Mouse (Mus musculus) hindlimb bud, embryonic 11.5 days (tissue): ENCODE results near the gene Csrp3.
A peak's percentile ranks its signal among the peaks of the same experiment; 100 is the strongest.

Experiments used
- DNase-seq: peaks from one replicate; pipeline ENCODE4 v3.0.0-alpha.2; 2012; ENCODE audit warnings: low read depth, low spot score; ENCODE audit errors: extremely low spot score

The Csrp3 gene

GRCm38 (mm10) chr7:48832735-48833134, 15.1 kb downstream of the Csrp3 start:
- DNase-seq, result no peak

GRCm38 (mm10) chr7:48830395-48830794, 17.4 kb downstream of the Csrp3 start:
- DNase-seq, result no peak

GRCm38 (mm10) chr7:48829177-48829910, 18.5 kb downstream of the Csrp3 start:
- no peak for DNase-seq

DNA sequence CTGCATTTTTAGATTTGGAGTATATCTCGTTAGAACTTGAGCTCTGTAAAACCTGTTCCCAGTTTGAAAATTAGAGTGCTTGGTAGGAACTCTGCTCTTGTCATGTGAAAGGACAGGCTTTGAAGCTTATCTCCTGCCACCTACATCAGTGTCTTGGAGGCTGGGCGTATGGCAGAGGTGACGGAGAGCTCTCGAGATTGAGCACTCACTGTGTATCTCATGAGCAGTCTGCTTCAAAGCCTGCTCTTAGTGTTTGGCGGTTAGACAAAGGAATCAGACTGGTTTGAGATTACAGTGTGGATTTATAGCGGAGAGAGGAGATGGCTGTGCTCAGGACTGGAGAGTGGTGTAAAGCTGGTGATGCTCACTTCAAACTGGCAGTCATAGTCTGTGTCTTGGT, 22.7 kb downstream of the Csrp3 start:
- DNase-seq, result no peak

- DNase-seq, result no peak
Measured at GRCm38 (mm10) chr7:48824671-48825070, 23.2 kb downstream of the Csrp3 start.

GRCm38 (mm10) chr7:48823621-48824020, 24.2 kb downstream of the Csrp3 start:
- DNase-seq, result no peak

DNA sequence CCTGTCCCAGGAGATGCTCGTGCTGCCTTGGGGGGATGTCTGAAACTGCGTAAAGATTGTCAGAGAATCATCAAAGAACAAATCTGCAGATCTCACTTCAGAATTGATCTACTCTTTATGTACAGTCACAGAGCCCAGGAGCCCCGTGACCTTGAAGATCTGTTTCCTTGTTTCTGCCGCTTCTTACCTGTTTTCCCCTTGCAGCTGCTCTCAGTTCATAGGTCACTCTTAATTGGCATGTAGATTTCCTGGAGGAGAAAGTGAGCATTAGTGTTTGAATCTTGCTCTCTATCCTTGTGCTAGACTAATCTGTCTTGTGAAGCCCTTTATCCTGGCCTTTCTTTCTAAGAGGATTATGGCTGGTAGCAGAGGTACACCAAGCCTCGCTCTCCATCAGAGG, 26.2 kb downstream of the Csrp3 start:
- no peak for DNase-seq

- no peak for DNase-seq
Measured at GRCm38 (mm10) chr7:48813594-48813993, 34.2 kb downstream of the Csrp3 start.

GRCm38 (mm10) chr7:48812358-48812757, 35.5 kb downstream of the Csrp3 start:
- no peak for DNase-seq

GRCm38 (mm10) chr7:48810652-48811051, 37.2 kb downstream of the Csrp3 start:
- no peak for DNase-seq

DNA sequence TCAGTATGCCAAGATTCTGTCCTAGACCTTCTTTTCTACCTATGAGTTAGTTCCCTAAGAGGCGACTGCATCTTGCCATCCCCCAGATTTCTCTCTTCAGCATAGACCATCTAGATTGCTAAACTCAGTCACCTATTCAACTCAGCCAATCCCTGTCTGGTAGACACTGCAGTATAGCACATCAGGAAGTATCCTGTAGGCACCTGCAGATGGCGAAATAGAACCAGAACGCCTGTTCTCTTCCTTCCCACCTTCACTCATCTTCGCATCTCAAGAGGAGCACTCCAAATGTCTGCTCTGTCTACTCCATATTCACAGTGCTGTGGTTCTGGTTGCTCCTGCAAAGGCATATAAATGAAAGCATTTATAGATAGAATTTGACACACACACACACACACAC, 41.2 kb downstream of the Csrp3 start:
- no peak for DNase-seq

- DNase-seq, result no peak
Measured at GRCm38 (mm10) chr7:48803381-48803780, 44.5 kb downstream of the Csrp3 start.

DNA sequence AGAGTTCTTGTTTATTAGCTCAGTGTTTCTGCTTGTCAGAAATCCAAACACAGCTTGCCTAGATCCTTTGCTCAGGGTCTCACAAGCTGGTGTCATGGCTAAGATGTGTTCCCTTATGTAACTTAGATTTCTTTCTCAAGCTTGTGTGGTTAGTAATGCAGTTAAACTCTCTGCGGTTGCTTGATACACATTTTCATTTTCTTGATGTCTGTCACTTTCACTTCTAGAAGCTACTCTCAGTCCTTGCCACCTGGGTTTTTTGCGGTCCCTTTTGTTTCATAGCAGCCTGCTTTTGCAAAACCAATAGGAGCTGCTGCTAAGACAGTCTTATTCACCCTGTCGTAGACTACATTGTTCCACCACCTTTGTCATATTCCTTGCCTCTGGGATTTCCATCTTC, 52.7 kb downstream of the Csrp3 start:
- no peak for DNase-seq

- DNase-seq, result no peak
Measured at GRCm38 (mm10) chr7:48791412-48791811, 56.4 kb downstream of the Csrp3 start.

DNA sequence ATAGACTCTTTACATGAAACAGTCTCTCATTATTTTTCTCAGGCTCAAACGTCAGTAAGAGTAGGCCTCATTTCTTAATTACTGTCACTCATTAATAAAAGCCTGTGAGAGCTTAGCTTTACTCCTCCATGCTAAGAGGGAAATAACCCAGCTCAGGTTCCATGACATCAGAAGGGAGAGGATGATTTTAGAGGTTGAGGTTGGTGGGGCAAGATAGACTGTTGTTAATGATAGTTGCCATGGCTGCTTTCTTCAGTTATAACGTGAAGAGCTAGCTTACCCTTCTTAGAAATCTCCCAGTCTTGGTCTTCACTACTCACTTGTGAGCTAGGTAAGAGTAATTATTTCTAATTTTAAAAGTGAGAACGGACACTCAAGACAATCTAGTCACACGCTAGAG, 57.7 kb downstream of the Csrp3 start:
- no peak for DNase-seq

- DNase-seq, result peak; percentile 54
Measured at GRCm38 (mm10) chr7:48788851-48789572, 58.8 kb downstream of the Csrp3 start, which contains the start of gene Zdhhc13. Gene Zdhhc13, plus strand, starts transcription at chr7:48789003.

- DNase-seq, result no peak
Measured at GRCm38 (mm10) chr7:48788348-48788747, 59.5 kb downstream of the Csrp3 start.

DNA sequence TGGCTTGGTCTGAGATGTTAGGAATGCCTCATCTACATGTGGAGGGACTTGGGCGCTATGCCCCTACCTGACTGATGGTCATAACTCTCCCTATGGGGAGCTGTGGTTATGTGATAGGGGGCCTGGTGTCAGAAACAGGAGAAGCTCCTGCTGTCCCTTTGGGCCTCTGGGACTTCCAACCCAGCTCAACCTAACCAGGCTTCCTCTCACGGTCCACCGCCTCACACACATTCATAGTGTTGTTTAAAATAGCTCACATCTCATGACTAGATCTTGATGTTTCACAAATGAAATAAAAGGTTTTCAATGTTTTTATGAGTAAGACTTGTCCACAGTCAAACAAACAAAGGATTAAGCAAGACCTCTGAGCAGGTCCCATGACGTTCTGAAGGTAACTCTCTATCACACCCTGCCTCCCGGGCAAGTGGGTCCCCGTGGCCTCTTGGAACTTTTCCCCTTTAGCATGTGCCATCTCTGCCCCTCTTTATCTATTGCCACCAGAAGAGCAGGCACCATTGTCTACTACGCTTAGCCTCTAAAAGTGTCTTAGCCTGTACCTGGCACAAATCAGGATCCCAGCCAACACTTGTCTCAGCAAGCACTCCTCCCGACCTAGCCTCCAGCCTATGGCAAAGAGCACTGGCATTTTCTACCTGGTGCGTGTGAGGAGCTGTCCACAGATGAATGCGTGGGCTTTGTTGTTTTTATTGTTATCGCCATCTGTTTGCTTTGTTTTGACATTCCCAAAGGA, 62.9 kb downstream of the Csrp3 start:
- no peak for DNase-seq

GRCm38 (mm10) chr7:48782432-48782831, 65.4 kb downstream of the Csrp3 start:
- DNase-seq, result no peak
